Mouse (Mus musculus): ENCODE results near the gene Zfp865.
"Not testable (repeated sequence)": the region's sequence is repeated elsewhere in the genome, so short reads cannot be mapped to it uniquely, and the experiment has no call there.

DNA sequence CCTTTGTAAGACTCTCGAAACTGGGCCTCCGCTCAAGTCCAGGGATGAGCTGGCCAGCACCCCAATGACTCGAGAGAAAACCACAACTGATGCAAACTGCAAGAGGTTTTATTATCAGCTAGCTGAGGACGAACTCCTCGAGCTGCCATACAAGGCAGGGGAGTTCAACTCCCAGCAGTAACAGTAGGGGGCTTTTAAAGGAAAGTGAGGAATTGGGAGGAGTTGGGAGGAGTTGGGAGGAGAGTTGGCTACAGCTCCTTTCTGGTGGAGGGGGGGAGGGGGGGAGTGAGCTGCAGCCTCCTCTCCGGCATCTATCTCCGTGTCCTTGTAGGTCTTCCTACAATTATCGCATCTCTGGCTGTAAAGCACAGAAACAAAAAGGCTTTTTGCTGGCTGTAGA, 17.3 kb upstream of the Zfp865 start:
- TF ChIP-seq POLR2A (IDR thresholded peaks at IDR 0.05; ENCODE audit: low read depth, low read length); UBTF (IDR thresholded peaks at IDR 0.05; ENCODE audit: low read depth, low read length); MAZ (IDR thresholded peaks at IDR 0.05; ENCODE audit: low read depth, low read length); MEF2A (IDR thresholded peaks at IDR 0.05; ENCODE audit: borderline replicate concordance, low read depth, low read length): not testable (repeated sequence)
